Mouse (Mus musculus) myocyte (in vitro differentiated cells): Measurements from ENCODE around the gene Oosp2. TPM values are rescaled to one million over a fixed set of nuclear protein-coding genes. Genes with fewer than 3 reads are reported as not detected.

Experiments
- H3K27me3 ChIP-seq: one replicate; pipeline ENCODE4 v1.6.1; 2011; ENCODE audit not compliant: control insufficient read depth, insufficient read depth, insufficient read length
- H3K36me3 ChIP-seq: one replicate; pipeline ENCODE4 v1.6.1; 2011; ENCODE audit not compliant: control insufficient read depth, insufficient read depth
- H3K4me2 ChIP-seq: one replicate; pipeline ENCODE4 v1.6.1; 2011; ENCODE audit warnings: low read depth, control low read depth
- H3K4me3 ChIP-seq: one replicate; pipeline ENCODE4 v1.5.1; 2011; ENCODE audit warnings: mild to moderate bottlenecking, control low read depth, moderate library complexity
- H3K79me2 ChIP-seq: one replicate; pipeline ENCODE4 v1.6.1; 2011; ENCODE audit not compliant: control insufficient read depth, insufficient read depth
- H3ac ChIP-seq: one replicate; pipeline ENCODE4 v1.6.1; 2011; ENCODE audit not compliant: control insufficient read depth, insufficient read length
- CEBPB ChIP-seq: IDR thresholded peaks from 2 replicates; pipeline ENCODE4 v1.6.1; 2011; ENCODE audit warnings: mild to moderate bottlenecking, moderate library complexity; ENCODE audit not compliant: poor library complexity, insufficient read depth, severe bottlenecking
- E2F4 ChIP-seq: IDR thresholded peaks from one replicate; pipeline ENCODE4 v1.6.1; 2011; ENCODE audit warnings: mild to moderate bottlenecking, control low read depth, moderate library complexity; ENCODE audit not compliant: insufficient read depth
- MAX ChIP-seq: IDR thresholded peaks from one replicate; pipeline ENCODE4 v1.6.1; 2011; ENCODE audit warnings: low read depth, mild to moderate bottlenecking, control low read depth
- MYOD1 ChIP-seq, 3 experiments: IDR thresholded peaks; one replicate each; pipeline ENCODE4 v1.6.1; 2011; ENCODE audit warnings: control low read depth in 2 of 3, low read depth in 2 of 3, mild to moderate bottlenecking in 2 of 3, moderate library complexity in 1 of 3; ENCODE audit not compliant: insufficient read length in 2 of 3, control insufficient read depth in 1 of 3
- MYOG ChIP-seq, 3 experiments: IDR thresholded peaks; one replicate each; pipeline ENCODE4 v1.6.1; 2011; ENCODE audit warnings: control low read depth in 2 of 3, low read depth in 2 of 3, mild to moderate bottlenecking in 2 of 3; ENCODE audit not compliant: insufficient read length in 2 of 3, control insufficient read depth in 1 of 3, insufficient read depth in 1 of 3
- POLR2A ChIP-seq: IDR thresholded peaks from one replicate; pipeline ENCODE4 v1.6.1; 2011; ENCODE audit warnings: low read depth, mild to moderate bottlenecking, control low read depth, moderate library complexity; ENCODE audit not compliant: insufficient read length
- POLR2AphosphoS2 ChIP-seq: IDR thresholded peaks from one replicate; pipeline ENCODE4 v1.6.1; 2011; ENCODE audit warnings: low read depth, control low read depth; ENCODE audit not compliant: insufficient read length
- REST ChIP-seq: IDR thresholded peaks from one replicate; pipeline ENCODE4 v1.6.1; 2011; ENCODE audit warnings: mild to moderate bottlenecking, control low read depth, moderate library complexity; ENCODE audit not compliant: insufficient read depth, insufficient read length
- SRF ChIP-seq: IDR thresholded peaks from one replicate; pipeline ENCODE4 v1.6.1; 2011; ENCODE audit warnings: low read depth; ENCODE audit not compliant: control insufficient read depth, insufficient read length
- TCF12 ChIP-seq: IDR thresholded peaks from one replicate; pipeline ENCODE4 v1.6.1; 2011; ENCODE audit warnings: mild to moderate bottlenecking, control low read depth; ENCODE audit not compliant: poor library complexity, insufficient read depth, severe bottlenecking
- TCF3 ChIP-seq: IDR thresholded peaks from one replicate; pipeline ENCODE4 v1.6.1; 2011; ENCODE audit warnings: low read depth, control low read depth; ENCODE audit not compliant: insufficient read length
- USF1 ChIP-seq: IDR thresholded peaks from one replicate; pipeline ENCODE4 v1.6.1; 2011; ENCODE audit warnings: low read depth, mild to moderate bottlenecking, control low read depth, moderate library complexity
- polyA plus RNA-seq: library from polyadenylated mRNA; unstranded; fragments of >200 nt; fragmentation: generic; extraction: Trizol; gene quantifications from one replicate; pipeline ENCODE4 v1.2.1, GENCODE M21; 2012; ENCODE audit warnings: missing spikeins

Gene Oosp2
- polyA plus RNA-seq, 1 experiment, result not detected

DNA sequence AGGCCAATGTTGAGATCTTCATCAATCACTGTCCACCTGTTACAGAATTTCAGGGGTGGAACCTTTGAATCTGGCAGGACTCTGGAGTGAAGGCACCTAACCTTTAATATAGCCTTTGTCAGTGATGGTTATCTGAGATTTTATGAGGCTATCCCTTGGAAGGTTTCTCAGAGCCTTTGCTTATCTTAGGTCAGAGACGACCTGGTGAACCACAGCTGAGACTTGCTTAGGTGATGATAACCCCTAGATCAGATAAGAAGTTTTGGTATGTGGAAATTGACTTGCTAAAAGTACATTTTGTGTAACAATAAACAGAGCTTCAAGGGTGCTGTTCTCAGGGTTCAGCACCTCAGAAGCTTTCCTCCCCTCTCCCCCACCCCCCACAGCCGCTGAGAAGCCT is 48.1 kb downstream of the Oosp2 start:
- Histone ChIP-seq H3K27me3 (no peaks in the 10 kb centered on the region), H3K79me2 (no peaks in the 10 kb centered on the region), H3ac (no peak overlapping the region), H3K4me2 (no peak overlapping the region), H3K4me3 (no peak overlapping the region), H3K36me3 (no peaks in the 10 kb centered on the region)
- TF ChIP-seq MAX, result no peak
- no peak for TF ChIP-seq POLR2AphosphoS2
- TF ChIP-seq USF1, result no peak
- no peak for TF ChIP-seq SRF

DNA sequence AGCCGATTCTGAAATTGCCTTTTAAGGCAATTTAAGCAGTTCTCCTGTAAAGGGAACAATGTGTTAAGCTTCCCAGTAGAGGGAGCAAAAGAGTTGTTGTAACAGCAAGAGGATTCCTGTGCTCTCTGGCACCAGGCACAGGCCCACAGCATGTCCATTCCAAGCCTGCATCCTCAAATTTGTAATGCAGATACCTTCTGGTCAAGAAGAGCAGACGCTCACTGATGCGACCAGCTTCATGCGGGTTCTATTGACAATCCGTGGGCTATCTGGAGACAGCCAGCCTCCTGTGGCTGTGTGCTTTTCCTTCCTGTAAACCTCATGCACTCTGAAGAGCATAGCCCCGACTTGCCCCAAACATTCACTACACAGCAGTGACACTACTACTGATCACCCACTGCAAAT is 48.8 kb downstream of the Oosp2 start:
- no peak for TF ChIP-seq MYOD1 (IDR thresholded peaks at IDR 0.05; ENCODE audit: control insufficient read depth in 1 of 3, insufficient read length in 2 of 3, low read depth in 2 of 3)
- no peak for TF ChIP-seq MYOG (IDR thresholded peaks at IDR 0.05; ENCODE audit: control insufficient read depth in 1 of 3, insufficient read depth in 1 of 3, insufficient read length in 2 of 3, low read depth in 2 of 3)
- TF ChIP-seq SRF, result peak; percentile 93
- Histone ChIP-seq H3K4me2 (no peak overlapping the region), H3K27me3 (no peaks in the 10 kb centered on the region), H3K36me3 (no peaks in the 10 kb centered on the region), H3K4me3 (no peak overlapping the region), H3K79me2 (no peaks in the 10 kb centered on the region), H3ac (no peak overlapping the region)

DNA sequence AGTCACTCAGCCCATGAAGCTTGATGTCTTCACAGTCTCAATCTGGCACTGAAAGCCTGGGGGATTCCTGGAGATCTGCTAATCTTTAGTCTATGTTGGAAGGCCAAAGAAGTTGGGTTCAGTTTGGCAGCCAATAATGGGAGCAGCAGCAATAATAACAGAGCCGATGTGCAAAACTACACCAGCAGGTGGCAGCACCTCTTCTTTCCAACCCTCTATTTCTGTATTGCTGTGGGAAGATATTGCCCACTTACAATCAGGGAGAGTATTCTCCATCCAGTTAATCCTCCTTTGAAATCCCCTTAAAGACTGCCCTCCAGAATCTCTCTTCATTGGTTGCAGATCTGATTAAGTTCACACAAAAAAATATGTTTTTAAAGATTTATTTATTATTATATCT is 52.2 kb downstream of the Oosp2 start:
- H3K27me3 ChIP-seq, result no peaks in the 10 kb centered on the region
- no peaks in the 10 kb centered on the region for H3K79me2 ChIP-seq
- TF ChIP-seq TCF12 (no peak), REST (no peak), USF1 (no peak), MYOG (IDR thresholded peaks at IDR 0.05; ENCODE audit: control insufficient read depth in 1 of 3, insufficient read depth in 1 of 3, insufficient read length in 2 of 3, low read depth in 2 of 3) (no peak), SRF (no peak), CEBPB (no peak), E2F4 (no peak), MYOD1 (IDR thresholded peaks at IDR 0.05; ENCODE audit: control insufficient read depth in 1 of 3, insufficient read length in 2 of 3, low read depth in 2 of 3) (no peak), MAX (no peak), POLR2AphosphoS2 (no peak)
- H3ac ChIP-seq, result no peak overlapping the region
- H3K36me3 ChIP-seq, result no peaks in the 10 kb centered on the region
- H3K4me3 ChIP-seq, result no peak overlapping the region
- H3K4me2 ChIP-seq, result no peak overlapping the region

DNA sequence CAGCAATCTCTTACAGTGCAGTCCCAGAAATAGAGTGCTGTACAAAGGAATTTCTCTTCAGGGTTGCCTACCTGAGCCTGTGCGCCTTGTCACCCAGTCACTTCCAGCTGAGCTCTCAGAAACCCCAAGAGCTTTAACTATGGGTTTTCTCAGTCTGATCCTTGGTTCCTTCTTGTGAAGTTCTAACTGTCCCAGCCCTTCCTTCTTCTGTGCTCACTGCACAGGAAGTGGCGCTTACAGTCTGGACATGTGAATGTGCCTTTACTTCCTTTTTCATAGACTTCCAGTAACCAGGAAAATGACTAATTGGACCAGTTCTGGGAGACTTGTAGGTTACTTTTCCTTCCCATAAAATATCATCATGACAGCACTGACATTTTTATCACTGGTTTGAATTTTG is 55.8 kb downstream of the Oosp2 start, which contains the start of gene Ms4a6d:
Ms4a6d (minus strand) TSS at position 247 of the 400 bp plus-strand sequence.
- no peak within 1 kb of the TSS for H3K4me3 ChIP-seq

DNA sequence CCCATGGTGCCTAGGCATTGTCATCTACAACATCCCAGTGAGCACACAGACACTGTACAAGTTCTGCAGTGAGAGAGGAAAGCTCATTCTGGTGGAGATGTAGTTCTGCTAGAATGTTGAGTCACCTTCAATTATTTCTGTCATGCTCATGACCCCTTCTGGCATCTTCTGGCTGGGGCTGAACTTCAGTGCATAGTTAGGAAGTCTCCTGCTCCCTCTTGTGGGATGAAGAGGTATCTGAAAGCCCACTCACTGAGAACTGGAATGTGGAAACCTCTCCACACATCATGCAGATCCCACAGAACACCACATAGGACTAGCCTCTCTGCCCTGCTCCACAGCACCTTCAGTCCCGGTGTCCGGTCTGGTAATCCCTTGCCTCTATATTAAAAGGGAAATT is 58.3 kb downstream of the Oosp2 start:
- Histone ChIP-seq H3K27me3 (no peaks in the 10 kb centered on the region), H3K4me3 (no peak overlapping the region), H3K36me3 (no peaks in the 10 kb centered on the region), H3K79me2 (no peaks in the 10 kb centered on the region), H3K4me2 (no peak overlapping the region), H3ac (no peak overlapping the region)
- no peak for TF ChIP-seq TCF3
- TF ChIP-seq SRF, result no peak
- no peak for TF ChIP-seq MYOD1 (IDR thresholded peaks at IDR 0.05; ENCODE audit: control insufficient read depth in 1 of 3, insufficient read length in 2 of 3, low read depth in 2 of 3)
- no peak for TF ChIP-seq USF1
- no peak for TF ChIP-seq POLR2A
- no peak for TF ChIP-seq REST
- TF ChIP-seq TCF12, result no peak
- no peak for TF ChIP-seq POLR2AphosphoS2

More for the DNA sequence above, 55.8 kb downstream of the Oosp2 start, which contains the start of gene Ms4a6d:
- Histone ChIP-seq H3ac (no peak within 1 kb of the TSS), H3K27me3 (no peaks in the 10 kb centered on the region), H3K79me2 (no peaks in the 10 kb centered on the region), H3K36me3 (no peaks in the 10 kb centered on the region), H3K4me2 (no peak within 1 kb of the TSS)
- TF ChIP-seq REST (no peak), E2F4 (no peak), MAX (no peak), CEBPB (no peak), TCF3 (no peak), MYOG (IDR thresholded peaks at IDR 0.05; ENCODE audit: control insufficient read depth in 1 of 3, insufficient read depth in 1 of 3, insufficient read length in 2 of 3, low read depth in 2 of 3) (no peak), POLR2A (no peak)
